In genomic region chr7:55229407-55229806, GRCm38 (mm10) we compare ENCODE assay signal across 35 mouse cellular contexts.
"Had no signal": no experiment of that assay in that cellular context is flagged by ENCODE, and none has a peak within 500 bp of the region (broad histone marks: within the 10 kb centered on the region; RNA-seq: fewer than 3 reads in every experiment).

No protein-coding gene starts in this region.

- H3K4me3 ChIP-seq: heart, embryonic 10.5 days; heart, embryonic 12.5 days; heart, embryonic 13.5 days; heart, embryonic 15.5 days; hindbrain, embryonic 10.5 days; hindbrain, embryonic 12.5 days; hindbrain, embryonic 13.5 days; hindbrain, embryonic 15.5 days; intestine, embryonic 15.5 days; kidney, embryonic 15.5 days; layer of hippocampus, adult 2 months had no signal

- H3K9ac ChIP-seq: heart, embryonic 12.5 days; heart, embryonic 13.5 days; heart, embryonic 15.5 days; hindbrain, embryonic 12.5 days; hindbrain, embryonic 13.5 days; hindbrain, embryonic 14.5 days; hindbrain, embryonic 15.5 days; intestine, embryonic 15.5 days; kidney, embryonic 15.5 days had no signal

- H3K9me3 ChIP-seq: heart, embryonic 10.5 days; heart, embryonic 12.5 days; heart, embryonic 13.5 days; heart, embryonic 15.5 days; hindbrain, embryonic 10.5 days; hindbrain, embryonic 12.5 days; hindbrain, embryonic 13.5 days; hindbrain, embryonic 15.5 days; intestine, embryonic 15.5 days; kidney, embryonic 15.5 days had no signal

- DNase-seq: heart, postnatal 10 days; heart, postnatal 14 days; heart, postnatal 36 days; heart, postnatal 4 days; kidney, adult 11 months; kidney, adult 18-20 months; kidney, adult 2 months; kidney, adult 8-10 months; kidney, adult 9 months; kidney, postnatal 10 days; kidney, postnatal 14 days; kidney, postnatal 25 days; kidney, postnatal 36 days; kidney, postnatal 4 days; layer of hippocampus, adult 9-11 months; layer of hippocampus, postnatal 36 days had no signal

- H3K4me2 ChIP-seq: heart, embryonic 11.5 days; heart, embryonic 12.5 days; heart, embryonic 13.5 days; heart, embryonic 15.5 days; hindbrain, embryonic 12.5 days; hindbrain, embryonic 13.5 days; hindbrain, embryonic 14.5 days; hindbrain, embryonic 15.5 days; intestine, embryonic 15.5 days; kidney, embryonic 15.5 days had no signal

- H3K36me3 ChIP-seq: heart, embryonic 10.5 days; heart, embryonic 12.5 days; heart, embryonic 13.5 days; heart, embryonic 15.5 days; hindbrain, embryonic 10.5 days; hindbrain, embryonic 12.5 days; hindbrain, embryonic 13.5 days; hindbrain, embryonic 15.5 days; intestine, embryonic 15.5 days; kidney, embryonic 15.5 days had no signal

- H3K4me1 ChIP-seq: heart, embryonic 10.5 days; heart, embryonic 12.5 days; heart, embryonic 13.5 days; heart, embryonic 15.5 days; hindbrain, embryonic 10.5 days; hindbrain, embryonic 12.5 days; hindbrain, embryonic 13.5 days; hindbrain, embryonic 15.5 days; intestine, embryonic 15.5 days; kidney, embryonic 15.5 days had no signal

- ATAC-seq: hindbrain, embryonic 16.5 days; hindbrain, postnatal 0 days; inflammation-experienced regulatory T-cells, adult 6 months; intestine, embryonic 15.5 days; intestine, embryonic 16.5 days; intestine, postnatal 0 days had no signal

- H3K27ac ChIP-seq: heart, embryonic 10.5 days; heart, embryonic 13.5 days; heart, embryonic 15.5 days; hindbrain, embryonic 10.5 days; hindbrain, embryonic 12.5 days; hindbrain, embryonic 13.5 days; hindbrain, embryonic 14.5 days; hindbrain, embryonic 15.5 days; hindbrain, postnatal 0 days; intestine, embryonic 15.5 days; kidney, embryonic 15.5 days; kidney, postnatal 0 days; layer of hippocampus, adult 2 months had no signal

- H3K27me3 ChIP-seq: heart, embryonic 12.5 days; heart, embryonic 13.5 days; heart, embryonic 15.5 days; hindbrain, embryonic 12.5 days; hindbrain, embryonic 13.5 days; hindbrain, embryonic 15.5 days; intestine, embryonic 15.5 days; kidney, embryonic 15.5 days had no signal
